Mouse (Mus musculus) embryonic facial prominence, embryonic 12.5 days (tissue): ENCODE results near the gene Epha8. TPM values are rescaled to one million over a fixed set of nuclear protein-coding genes. Genes with fewer than 3 reads are reported as not detected.

Experiments
- ATAC-seq: fragments of 200-750 bp; cut with Nextera tagmentation; 2 replicates; pipeline ENCODE4 v1.8.0; 2017; ENCODE audit not compliant: insufficient number of reproducible peaks, insufficient read depth, low FRiP score, low TSS enrichment
- H3K27ac ChIP-seq: fragments of 300-500 bp; sonication (generic); 2 replicates; pipeline ENCODE4 v1.5.1; 2016; ENCODE audit warnings: mild to moderate bottlenecking
- H3K27me3 ChIP-seq: fragments of 300-500 bp; sonication (generic); 2 replicates; pipeline ENCODE4 v1.6.1; 2016; ENCODE audit warnings: mild to moderate bottlenecking, moderate library complexity
- H3K36me3 ChIP-seq: fragments of 300-500 bp; sonication (generic); 2 replicates; pipeline ENCODE4 v1.6.1; 2016; ENCODE audit warnings: mild to moderate bottlenecking
- H3K4me1 ChIP-seq: fragments of 300-500 bp; sonication (generic); 2 replicates; pipeline ENCODE4 v1.6.1; 2016
- H3K4me2 ChIP-seq: fragments of 300-500 bp; sonication (generic); replicated peaks from 2 replicates; pipeline ENCODE4 v1.6.1; 2016; ENCODE audit warnings: mild to moderate bottlenecking, moderate library complexity
- H3K4me3 ChIP-seq: fragments of 300-500 bp; sonication (generic); 2 replicates; pipeline ENCODE4 v1.5.1; 2016; ENCODE audit warnings: mild to moderate bottlenecking
- H3K9ac ChIP-seq: fragments of 300-500 bp; sonication (generic); 2 replicates; pipeline ENCODE4 v1.6.1; 2016; ENCODE audit warnings: mild to moderate bottlenecking, moderate library complexity
- H3K9me3 ChIP-seq: fragments of 300-500 bp; sonication (generic); 2 replicates; pipeline ENCODE4 v1.6.1; 2016; ENCODE audit warnings: mild to moderate bottlenecking, moderate library complexity
- WGBS: fragments of 180-500 bp; shearing (Covaris S2); methylation state at CpG from one replicate; pipeline ENCODE4 v1.1.7; 2016; 5-methylcytosine and 5-hydroxymethylcytosine counted together
- polyA plus RNA-seq: library from polyadenylated mRNA; unstranded; fragments of >200 nt; fragmentation: Nextera tagmentation; extraction: Ambion mirVana; gene quantifications from 2 replicates; pipeline ENCODE4 v1.2.1, GENCODE M21; 2016

Epha8 gene
- polyA plus RNA-seq, 1 experiment from 2014 or later: 1.4 TPM

DNA sequence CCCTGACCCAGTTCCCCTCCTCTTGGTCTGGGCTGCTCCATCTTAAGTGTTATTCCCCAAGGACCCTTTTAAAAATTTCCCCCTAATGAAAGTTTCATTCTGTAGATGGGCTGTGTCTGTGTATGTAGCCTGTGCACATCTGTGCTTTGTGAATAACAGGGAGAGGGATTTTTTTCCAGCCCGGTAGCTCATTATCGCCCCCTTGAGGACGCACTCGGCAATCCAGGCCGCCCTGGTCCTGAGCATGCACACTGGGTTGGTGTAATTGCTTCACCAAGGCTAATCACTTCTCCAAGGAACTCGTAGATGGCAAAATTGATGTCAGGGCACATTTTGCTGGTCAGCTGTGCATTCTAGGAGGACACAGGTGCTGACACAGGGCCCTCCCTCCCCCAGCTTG lies 14.3 kb upstream of the Epha8 start:
- Histone ChIP-seq H3K4me3 (no peak overlapping the region), H3K9me3 (no peaks in the 10 kb centered on the region), H3K36me3 (no peaks in the 10 kb centered on the region), H3K4me1 (peaks cover 25% of the 10 kb centered on the region), H3K27me3 (peaks cover 46% of the 10 kb centered on the region), H3K27ac (no peak overlapping the region), H3K9ac (no peak overlapping the region), H3K4me2 (no peak overlapping the region)
- ATAC-seq: no peak
- 7% methylated on average over 6 of the region's 6 CpGs for WGBS

DNA sequence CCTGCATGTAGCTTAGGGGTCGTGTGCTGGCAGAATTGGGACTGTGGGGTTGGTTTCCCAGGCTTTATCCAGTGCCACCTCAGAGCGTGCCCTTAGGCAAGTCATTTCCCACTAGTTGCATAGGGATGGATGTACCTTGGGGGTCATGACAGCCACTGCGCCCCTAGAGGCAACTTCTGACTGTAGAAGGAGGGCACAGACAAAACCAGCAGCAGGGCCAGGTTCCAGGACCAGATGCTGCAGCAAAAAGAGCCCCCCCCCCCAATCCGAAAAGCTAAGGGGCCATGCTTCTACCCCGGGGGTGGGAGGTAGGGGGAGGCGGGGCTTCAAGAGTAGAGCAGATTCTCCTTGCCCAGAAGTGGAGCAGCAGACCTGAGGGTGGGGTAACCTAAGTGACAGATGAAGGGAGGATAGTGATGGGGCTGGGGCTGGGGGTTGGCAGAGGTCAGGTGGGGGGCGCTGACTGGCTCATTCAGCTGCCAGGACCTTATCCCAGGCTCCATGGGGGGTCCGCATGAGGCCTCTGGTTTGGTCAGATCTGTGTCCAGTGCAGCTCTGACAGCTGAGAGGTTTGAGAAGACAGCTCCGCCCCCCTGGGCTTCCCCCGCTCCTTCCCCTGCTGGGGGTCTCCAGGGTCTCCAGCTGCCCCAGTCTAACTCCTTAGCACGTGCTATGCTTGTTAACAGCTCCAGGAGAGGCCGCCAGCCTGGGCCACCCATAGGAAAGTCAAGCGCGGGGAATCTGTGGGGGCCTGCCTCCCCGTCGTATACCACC lies 13.1 kb upstream of the Epha8 start:
- WGBS: 43% methylated on average over 16 of the region's 16 CpGs
- Histone ChIP-seq H3K27ac (no peak overlapping the region), H3K4me1 (peaks cover 33% of the 10 kb centered on the region), H3K27me3 (peaks cover 54% of the 10 kb centered on the region), H3K9ac (no peak overlapping the region), H3K36me3 (no peaks in the 10 kb centered on the region), H3K9me3 (no peaks in the 10 kb centered on the region), H3K4me3 (no peak overlapping the region), H3K4me2 (no peak overlapping the region)
- no peak for ATAC-seq

DNA sequence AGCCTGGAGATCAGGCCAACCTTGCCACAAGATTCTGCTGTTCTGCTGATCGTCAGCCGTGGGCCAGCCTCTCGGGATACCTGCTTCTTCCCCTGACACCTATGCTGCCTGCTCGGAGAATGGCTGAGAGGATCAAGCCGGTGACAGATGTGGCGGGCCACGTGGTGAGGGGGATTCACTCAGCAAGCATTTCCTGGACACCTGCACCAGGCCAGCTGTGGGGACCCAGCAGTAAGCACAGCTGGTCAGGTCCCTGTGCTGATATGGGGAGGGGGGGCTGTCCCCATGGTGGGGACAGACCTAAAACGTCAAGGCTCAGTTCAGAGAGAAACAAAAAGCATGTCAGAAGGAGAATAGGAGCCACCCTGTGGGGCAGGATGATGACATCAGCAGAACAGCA lies 12.5 kb upstream of the Epha8 start:
- Histone ChIP-seq H3K9ac (no peak overlapping the region), H3K9me3 (no peaks in the 10 kb centered on the region), H3K27ac (no peak overlapping the region), H3K36me3 (no peaks in the 10 kb centered on the region), H3K4me1 (peaks cover 37% of the 10 kb centered on the region), H3K4me2 (no peak overlapping the region), H3K4me3 (no peak overlapping the region), H3K27me3 (peaks cover 60% of the 10 kb centered on the region)
- no peak for ATAC-seq
- 50% methylated on average over 8 of the region's 8 CpGs for WGBS

DNA sequence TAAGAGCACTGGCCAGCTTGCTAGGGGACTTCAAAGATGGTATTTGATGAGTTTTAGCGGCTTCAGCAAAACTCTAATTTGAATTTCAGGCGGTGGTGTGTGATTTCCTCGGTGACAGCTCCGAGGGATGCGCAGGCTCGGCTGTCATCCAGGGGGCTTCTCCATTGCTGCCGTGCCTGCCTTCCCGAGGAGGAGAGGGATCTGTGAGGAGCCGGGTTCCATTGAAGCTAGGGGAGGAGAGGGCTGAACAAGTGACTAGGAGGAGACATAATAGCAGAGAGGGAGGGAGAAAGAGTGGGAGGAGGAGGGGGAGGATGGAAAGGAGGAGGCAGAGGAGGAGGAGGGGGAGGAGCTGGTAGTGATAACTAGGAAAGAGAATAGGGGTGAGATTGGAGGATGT lies 10.9 kb upstream of the Epha8 start:
- WGBS: 43% methylated on average over 9 of the region's 9 CpGs
- Histone ChIP-seq H3K4me2 (no peak overlapping the region), H3K9ac (no peak overlapping the region), H3K36me3 (no peaks in the 10 kb centered on the region), H3K4me3 (no peak overlapping the region), H3K27me3 (peaks cover 66% of the 10 kb centered on the region), H3K9me3 (no peaks in the 10 kb centered on the region), H3K27ac (no peak overlapping the region), H3K4me1 (peaks cover 37% of the 10 kb centered on the region)
- ATAC-seq: no peak

DNA sequence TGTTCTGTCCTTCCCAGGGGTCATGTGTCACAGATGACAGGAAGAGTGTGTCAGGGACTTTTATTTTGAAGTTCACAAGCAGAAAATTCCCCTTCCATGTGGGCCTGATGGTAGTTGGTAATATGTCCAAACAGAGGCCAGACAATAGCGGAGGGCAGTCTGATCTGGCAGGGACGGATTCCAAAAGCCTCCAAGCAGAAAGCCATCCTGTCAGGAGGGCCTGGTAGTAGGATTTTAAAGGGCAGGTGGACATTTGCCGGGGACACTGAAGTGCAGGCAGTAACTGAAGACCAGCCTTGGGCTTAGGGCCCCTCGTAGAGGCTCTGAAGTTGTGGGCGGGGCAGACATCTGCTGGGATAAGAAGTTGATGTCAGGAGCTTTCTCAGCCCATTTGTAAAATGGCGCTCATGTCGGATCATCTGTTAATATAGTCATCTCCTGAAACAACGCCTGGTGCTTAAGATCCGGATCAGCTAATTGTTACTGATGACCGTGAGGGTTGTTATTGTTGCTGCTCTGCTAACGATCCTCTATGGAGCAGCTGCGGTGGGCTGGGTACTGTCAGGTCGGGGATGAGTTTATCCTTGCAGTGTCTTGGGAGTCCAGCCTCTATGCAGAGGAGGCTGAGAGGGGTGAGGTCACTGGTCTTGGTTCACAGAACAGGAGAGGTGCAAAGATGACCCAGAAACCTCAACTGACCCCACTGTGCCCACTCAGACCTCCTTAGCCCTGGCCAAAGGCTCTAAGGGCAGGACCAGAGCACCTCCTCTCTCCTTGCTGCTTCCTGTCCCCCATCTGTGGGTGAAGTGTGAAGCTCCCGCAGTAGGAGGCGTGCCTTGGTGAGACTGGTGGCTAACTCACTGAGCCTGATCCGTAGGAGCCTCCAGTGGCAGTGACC lies 10.1 kb upstream of the Epha8 start:
- Histone ChIP-seq H3K9ac (no peak overlapping the region), H3K27me3 (peaks cover 64% of the 10 kb centered on the region), H3K4me3 (no peak overlapping the region), H3K36me3 (no peaks in the 10 kb centered on the region), H3K27ac (no peak overlapping the region), H3K9me3 (no peaks in the 10 kb centered on the region), H3K4me2 (no peak overlapping the region), H3K4me1 (peaks cover 42% of the 10 kb centered on the region)
- 45% methylated on average over 16 of the region's 16 CpGs for WGBS
- no peak for ATAC-seq

DNA sequence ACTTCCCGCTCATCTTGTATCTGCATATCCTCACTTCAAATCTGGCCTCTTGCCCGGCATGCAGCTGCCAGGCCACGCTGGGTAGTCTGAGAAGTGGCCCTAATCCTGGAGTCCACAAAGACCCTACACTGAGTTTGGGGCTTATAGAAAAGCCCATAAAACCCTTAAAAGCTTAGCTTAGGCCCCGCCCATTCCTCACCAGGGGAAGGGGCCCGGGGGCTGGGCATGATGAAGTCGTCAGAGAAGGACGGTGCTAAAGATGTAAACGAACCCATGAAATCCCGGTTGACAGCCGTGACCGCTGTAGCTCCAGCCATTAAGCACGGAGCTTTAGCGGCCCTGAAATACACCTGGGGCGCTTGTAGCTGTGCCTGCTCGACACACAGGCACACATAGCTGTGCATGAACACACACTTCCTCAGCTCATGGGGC lies 8.4 kb upstream of the Epha8 start:
- Histone ChIP-seq H3K4me3 (no peak overlapping the region), H3K4me1 (peaks cover 53% of the 10 kb centered on the region), H3K27me3 (peaks cover 64% of the 10 kb centered on the region), H3K9me3 (no peaks in the 10 kb centered on the region), H3K36me3 (no peaks in the 10 kb centered on the region), H3K27ac (no peak overlapping the region), H3K4me2 (no peak overlapping the region), H3K9ac (no peak overlapping the region)
- 0 out of 2 replicates have a peak, but pooled peaks have one; percentile 25 for ATAC-seq
- 15% methylated on average over 15 of the region's 15 CpGs for WGBS

DNA sequence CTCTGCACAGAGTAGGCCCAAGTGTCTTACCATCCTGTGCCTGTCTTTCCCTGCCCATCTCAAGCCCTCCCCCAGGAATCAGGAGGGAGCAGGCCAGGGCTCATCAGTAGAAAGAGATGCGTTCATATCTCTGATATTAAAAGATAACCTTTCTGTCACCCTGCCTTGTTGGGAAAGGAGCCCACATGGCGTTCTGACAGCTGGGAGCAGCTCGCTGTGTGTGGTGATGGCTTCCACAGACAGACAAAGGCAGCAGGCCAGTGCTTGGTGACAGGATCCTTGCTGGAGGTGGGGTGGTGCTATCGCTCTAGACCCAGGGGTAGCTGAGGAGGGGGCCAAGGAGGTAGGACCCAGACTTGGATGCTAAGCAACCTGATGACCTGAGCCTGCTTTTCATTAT lies 5.8 kb upstream of the Epha8 start:
- WGBS: 53% methylated on average over 4 of the region's 4 CpGs
- Histone ChIP-seq H3K9me3 (no peaks in the 10 kb centered on the region), H3K4me2 (no peak overlapping the region), H3K9ac (no peak overlapping the region), H3K4me1 (peaks cover 42% of the 10 kb centered on the region), H3K4me3 (no peak overlapping the region), H3K27me3 (peaks cover 66% of the 10 kb centered on the region), H3K27ac (no peak overlapping the region), H3K36me3 (no peaks in the 10 kb centered on the region)
- no peak for ATAC-seq

DNA sequence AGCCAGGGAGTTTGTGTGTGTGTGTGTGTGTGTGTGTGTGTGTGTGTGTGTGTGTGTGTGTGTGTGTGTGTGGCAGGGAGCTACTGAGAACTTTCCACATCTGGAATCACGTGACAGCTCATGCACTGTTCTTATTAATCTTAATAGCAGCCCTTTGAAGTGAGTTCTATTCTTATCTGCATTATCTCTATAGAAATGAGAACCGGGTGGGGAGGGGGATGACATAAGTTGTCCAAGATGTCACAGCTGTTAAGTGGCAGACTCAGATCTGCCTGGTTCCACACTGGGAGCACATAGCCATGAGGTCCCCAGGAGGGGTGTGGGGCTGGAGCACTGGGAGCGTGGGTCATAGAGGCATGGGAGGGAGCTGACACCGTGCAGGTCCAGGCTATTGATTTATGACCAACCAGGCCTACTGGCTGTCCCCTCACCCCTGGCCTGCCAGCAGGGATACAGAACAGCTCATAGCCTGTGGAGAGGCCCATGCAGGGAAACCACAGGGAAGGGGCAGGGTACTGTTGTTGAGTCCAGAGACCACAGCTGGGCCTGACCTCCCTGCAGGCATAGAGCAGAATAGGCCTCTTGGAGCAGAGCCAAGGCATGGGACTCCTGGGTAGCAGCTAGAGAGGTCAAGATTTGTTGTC lies 5.1 kb upstream of the Epha8 start:
- H3K4me1 ChIP-seq: peaks cover 43% of the 10 kb centered on the region
- H3K4me2 ChIP-seq: no peak overlapping the region
- H3K36me3 ChIP-seq: no peaks in the 10 kb centered on the region
- H3K27me3 ChIP-seq: peaks cover 66% of the 10 kb centered on the region
- ATAC-seq: no peak
- no peaks in the 10 kb centered on the region for H3K9me3 ChIP-seq
- WGBS: 44% methylated on average over 4 of the region's 4 CpGs
- H3K9ac ChIP-seq: no peak overlapping the region
- no peak overlapping the region for H3K27ac ChIP-seq
- no peak overlapping the region for H3K4me3 ChIP-seq

DNA sequence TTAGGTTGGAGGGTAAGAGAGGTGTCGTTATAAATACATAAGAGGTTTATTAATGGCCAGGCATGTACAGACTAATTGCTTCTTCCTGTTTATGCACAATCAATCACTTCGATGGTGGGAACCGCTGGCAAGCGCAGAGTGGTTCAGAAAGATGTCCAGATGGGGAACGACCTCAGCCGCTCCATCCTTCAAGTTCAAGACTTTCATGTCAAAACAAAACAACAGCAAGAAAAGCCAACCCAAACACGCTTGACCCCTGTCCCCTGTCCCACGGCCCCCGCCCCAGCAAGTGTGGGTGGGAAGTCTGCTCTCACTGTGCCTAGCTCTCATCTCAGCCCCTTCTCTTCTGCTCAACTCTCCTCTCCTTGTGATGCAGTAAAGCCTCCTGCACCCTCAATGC lies 4.0 kb upstream of the Epha8 start:
- 46% methylated on average over 9 of the region's 9 CpGs for WGBS
- peaks cover 40% of the 10 kb centered on the region for H3K4me1 ChIP-seq
- no peak overlapping the region for H3K4me3 ChIP-seq
- H3K4me2 ChIP-seq: no peak overlapping the region
- no peak overlapping the region for H3K27ac ChIP-seq
- no peak overlapping the region for H3K9ac ChIP-seq
- no peak for ATAC-seq
- H3K9me3 ChIP-seq: no peaks in the 10 kb centered on the region
- peaks cover 65% of the 10 kb centered on the region for H3K27me3 ChIP-seq
- no peaks in the 10 kb centered on the region for H3K36me3 ChIP-seq

DNA sequence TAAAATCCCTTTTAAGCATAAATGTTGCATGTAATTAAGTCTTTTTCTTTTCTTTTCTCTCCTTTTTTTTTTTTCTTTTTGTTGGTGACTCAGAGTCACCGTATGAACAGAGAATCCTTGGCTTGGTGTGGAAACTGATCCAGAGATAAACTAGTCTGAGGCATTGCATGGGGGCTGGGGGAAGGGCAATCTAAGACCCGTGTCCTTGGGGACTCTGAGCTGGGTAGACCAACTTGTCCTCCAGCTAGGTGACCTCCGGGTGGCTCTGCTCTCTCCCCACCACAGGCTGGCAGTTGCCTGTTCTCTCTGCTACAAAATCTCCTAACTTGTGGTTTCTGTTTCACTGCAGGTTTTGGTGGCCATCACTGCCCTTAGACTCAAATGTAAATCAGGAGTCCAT lies 3.5 kb upstream of the Epha8 start:
- Histone ChIP-seq H3K36me3 (no peaks in the 10 kb centered on the region), H3K27ac (no peak overlapping the region), H3K4me3 (no peak overlapping the region), H3K9ac (no peak overlapping the region), H3K4me1 (peaks cover 35% of the 10 kb centered on the region), H3K4me2 (no peak overlapping the region), H3K9me3 (no peaks in the 10 kb centered on the region), H3K27me3 (peaks cover 65% of the 10 kb centered on the region)
- ATAC-seq: no peak
- 42% methylated on average over 3 of the region's 3 CpGs for WGBS

DNA sequence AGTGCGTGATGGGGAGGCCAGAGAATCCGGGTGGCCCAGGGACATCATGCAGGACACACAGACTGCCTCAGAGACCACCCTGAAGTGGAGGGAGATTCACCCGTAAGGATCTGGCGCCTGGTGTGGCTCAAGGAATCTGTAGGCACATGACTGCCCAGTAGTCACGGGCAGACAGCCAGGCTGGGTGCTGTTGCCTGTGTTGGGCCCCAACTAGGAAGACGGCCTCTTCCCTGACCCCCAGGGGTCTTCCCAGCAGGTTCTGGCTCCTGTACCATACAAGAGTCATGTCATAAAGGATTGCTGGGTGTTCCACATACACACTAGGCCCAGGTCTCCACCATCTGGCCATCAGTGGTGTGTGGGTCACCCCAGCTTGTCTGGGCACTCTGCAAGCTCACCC lies 2.1 kb downstream of the Epha8 start:
- no peak overlapping the region for H3K4me2 ChIP-seq
- H3K9ac ChIP-seq: no peak overlapping the region
- H3K36me3 ChIP-seq: no peaks in the 10 kb centered on the region
- no peaks in the 10 kb centered on the region for H3K9me3 ChIP-seq
- H3K27me3 ChIP-seq: peaks cover 86% of the 10 kb centered on the region
- no peak overlapping the region for H3K4me3 ChIP-seq
- no peak for ATAC-seq
- 65% methylated on average over 6 of the region's 6 CpGs for whole genome bisulfite sequencing
- H3K27ac ChIP-seq: no peak overlapping the region
- peaks cover 13% of the 10 kb centered on the region; the same call in 1 of the 2 replicates for H3K4me1 ChIP-seq
